ENCODE assay signal across 10 mouse cellular contexts in genomic region chr3:107483290-107483689, GRCm38 (mm10). TPM values are rescaled to one million over a fixed set of nuclear protein-coding genes. Genes with fewer than 3 reads are reported as not detected.
A peak's percentile ranks its signal among the peaks of the same experiment; 100 is the strongest.
DNase-seq lines count a peak whose midpoint lies in the region; ATAC-seq and TF ChIP-seq lines count a peak whose summit lies in the region.
"Had no signal": no experiment of that assay in that cellular context is flagged by ENCODE, and none has a peak within 500 bp of the region (broad histone marks: within the 10 kb centered on the region; RNA-seq: fewer than 3 reads in every experiment).

No protein-coding gene starts in this region.

- TF ChIP-seq CTCF in gastrocnemius, adult 2 months (IDR thresholded peaks at IDR 0.05), result peak; percentile 56
- TF ChIP-seq CTCF in hindbrain, postnatal 0 days (IDR thresholded peaks at IDR 0.05; ENCODE audit: low read depth), result peak; percentile 70

- 17% methylated on average over 11 of the region's 11 CpGs for WGBS in hindbrain, postnatal 0 days

- no peaks in the 10 kb centered on the region for H3K9me3 ChIP-seq in hindbrain, postnatal 0 days (ENCODE audit: low read length)

- intact Hi-C loops in gastrocnemius, adult 2 months (cut with DNase I), result loop anchor here (5.0 kb wide), 1 partner anchor 94 kb away; no protein-coding TSS in a partner anchor
- intact Hi-C loops in gastrocnemius, postnatal 36 days (cut with DNase I), result no loop called here

- H3K27ac ChIP-seq in gastrocnemius, adult 2 months, result peak overlapping the region; percentile 67; the same call in 1 of the 2 replicates
- H3K27ac ChIP-seq in hindbrain, postnatal 0 days, result peak overlapping the region; percentile 51; the same call in 1 of the 2 replicates
- H3K27ac ChIP-seq: liver, embryonic 14.5 days had no signal

- no peak overlapping the region for H3K4me2 ChIP-seq in hindbrain, postnatal 0 days (ENCODE audit: low read depth, low read length)

- H3K27me3 ChIP-seq in hindbrain, postnatal 0 days (ENCODE audit: insufficient read depth, low read length), result no peaks in the 10 kb centered on the region

- H3K36me3 ChIP-seq in hindbrain, postnatal 0 days (ENCODE audit: insufficient read depth, low read length), result no peaks in the 10 kb centered on the region

- DNase-seq in gastrocnemius, adult 2 months, result peak; percentile 61
- no peak for DNase-seq in gastrocnemius, postnatal 36 days
- peak; percentile 13 for DNase-seq in ZHBTc4 (ENCODE audit: low read depth, low spot score)
- DNase-seq in hindbrain, postnatal 0 days (ENCODE audit: low spot score), result peak; percentile 84
- DNase-seq in retina, embryonic 14.5 days (ENCODE audit: low spot score), result peak; percentile 47
- DNase-seq in lung, postnatal 10 days, result no peak
- DNase-seq in adrenal gland, postnatal 25 days, result no peak

- H3K4me3 ChIP-seq in gastrocnemius, adult 2 months, result no peak overlapping the region
- no peak overlapping the region for H3K4me3 ChIP-seq in hindbrain, postnatal 0 days (ENCODE audit: low read length)

- no peak overlapping the region for H3K9ac ChIP-seq in hindbrain, postnatal 0 days (replicated peaks; ENCODE audit: low read length)
- H3K9ac ChIP-seq: liver, embryonic 14.5 days had no signal

- H3K4me1 ChIP-seq in hindbrain, postnatal 0 days (ENCODE audit: insufficient read depth, low read length), result no peaks in the 10 kb centered on the region

- peak; percentile 81 for ATAC-seq in frontal cortex, adult (ENCODE audit: low TSS enrichment)
- peak; percentile 95 for ATAC-seq in hindbrain, postnatal 0 days

RNA-seq across cellular contexts. Expression of gene Kcnc4, which starts 23.9 kb away (rescaled TPM):
- total RNA-seq in gastrocnemius, adult 2 months (2021), result 10 to 100 TPM; 51.9 to 72.3 TPM
- total RNA-seq in gastrocnemius, postnatal 36 days (2021), result 10 to 100 TPM; 72.7 to 86.8 TPM
- total RNA-seq in hindbrain, postnatal 0 days (2014; rRNA removed), result 42.6 and 44.3 TPM in 2 replicates
- polyA plus RNA-seq in hindbrain, postnatal 0 days (2015; fragmentation: Nextera tagmentation; extraction: Ambion mirVana), result 13.3 and 16.6 TPM in 2 replicates
- 7.6 and 8.3 TPM in 2 replicates for total RNA-seq in adrenal gland, postnatal 25 days (2021)
- polyA plus RNA-seq: C2C12; liver, embryonic 14.5 days had no signal

RNA-seq across cellular contexts. Expression of gene Slc6a17, which starts 34.5 kb away (rescaled TPM):
- under 1 TPM; 0.28 to 0.81 TPM for total RNA-seq in gastrocnemius, adult 2 months (2021)
- 1 to 10 TPM in 1 of 2 experiments, under 1 TPM in 1; 0.26 to 1.4 TPM for total RNA-seq in gastrocnemius, postnatal 36 days (2021)
- total RNA-seq in hindbrain, postnatal 0 days (2014; rRNA removed), result 66.3 and 71.8 TPM in 2 replicates
- polyA plus RNA-seq in hindbrain, postnatal 0 days (2015; fragmentation: Nextera tagmentation; extraction: Ambion mirVana), result 18.9 and 20.6 TPM in 2 replicates
- total RNA-seq in adrenal gland, postnatal 25 days (2021), result 2.1 and 2.7 TPM in 2 replicates

Comparison
In these comparisons a context has a peak if more than half of its experiments do, and no peak if none do; other contexts are left out.
1. DNase-seq: peak in gastrocnemius, adult 2 months (single experiment), ZHBTc4 (single experiment), hindbrain, postnatal 0 days (single experiment) and retina, embryonic 14.5 days (single experiment); none in gastrocnemius, postnatal 36 days (0 of 2), lung, postnatal 10 days (single experiment) and adrenal gland, postnatal 25 days (single experiment).
2. RNA of gene Slc6a17, which starts 34.5 kb away (total RNA-seq): 66.3 to 71.8 TPM in hindbrain, postnatal 0 days; 2.1 to 2.7 TPM in adrenal gland, postnatal 25 days, 0.26 to 1.4 TPM in gastrocnemius, postnatal 36 days and 0.28 to 0.81 TPM in gastrocnemius, adult 2 months; every median in the first group is over 10 times any median in the second.